Mouse (Mus musculus) kidney, embryonic 16.5 days (tissue): Measurements from ENCODE around the gene Zfp688. TPM values are rescaled to one million over a fixed set of nuclear protein-coding genes. Genes with fewer than 3 reads are reported as not detected.
A peak's percentile ranks its signal among the peaks of the same experiment; 100 is the strongest.
"Not testable (repeated sequence)": the region's sequence is repeated elsewhere in the genome, so short reads cannot be mapped to it uniquely, and the experiment has no call there.

Experiments
- ATAC-seq: fragments of 200-750 bp; cut with Nextera tagmentation; 2 replicates; pipeline ENCODE4 v1.8.0; 2017; ENCODE audit warnings: moderate TSS enrichment; ENCODE audit not compliant: low FRiP score, low TSS enrichment
- H3K27ac ChIP-seq: fragments of 300-500 bp; sonication (generic); 2 replicates; pipeline ENCODE4 v1.5.1; 2014; ENCODE audit warnings: low read length
- H3K27me3 ChIP-seq: fragments of 300-500 bp; sonication (generic); 2 replicates; pipeline ENCODE4 v1.6.1; 2014; ENCODE audit warnings: low read length, control low read depth, mixed read lengths; ENCODE audit not compliant: insufficient read depth
- H3K36me3 ChIP-seq: fragments of 300-500 bp; sonication (generic); 2 replicates; pipeline ENCODE4 v1.6.1; 2014; ENCODE audit warnings: low read length, control low read depth, mixed read lengths; ENCODE audit not compliant: insufficient read depth
- H3K4me1 ChIP-seq: fragments of 300-500 bp; sonication (generic); 2 replicates; pipeline ENCODE4 v1.6.1; 2014; ENCODE audit warnings: low read length, control low read depth, mixed read lengths; ENCODE audit not compliant: insufficient read depth
- H3K4me2 ChIP-seq: fragments of 300-500 bp; sonication (generic); replicated peaks from 2 replicates; pipeline ENCODE4 v1.6.1; 2014; ENCODE audit warnings: low read depth, low read length
- H3K4me3 ChIP-seq: fragments of 300-500 bp; sonication (generic); 2 replicates; pipeline ENCODE4 v1.5.1; 2014; ENCODE audit warnings: mild to moderate bottlenecking, low read length
- H3K9ac ChIP-seq: fragments of 300-500 bp; sonication (generic); replicated peaks from 2 replicates; pipeline ENCODE4 v1.6.1; 2014; ENCODE audit warnings: low read length
- H3K9me3 ChIP-seq: fragments of 300-500 bp; sonication (generic); 2 replicates; pipeline ENCODE4 v1.6.1; 2016; ENCODE audit warnings: low read length, control low read depth
- WGBS: fragments of 180-500 bp; shearing (Covaris S2); extraction: QIAGEN DNeasy Blood & Tissue Kit; methylation state at CpG from one replicate; pipeline ENCODE4 v1.1.7; 2014; 5-methylcytosine and 5-hydroxymethylcytosine counted together
- polyA plus RNA-seq: library from polyadenylated mRNA; unstranded; fragments of >200 nt; fragmentation: Nextera tagmentation; extraction: Ambion mirVana; gene quantifications from 2 replicates; pipeline ENCODE4 v1.2.1, GENCODE M21; 2015

The Zfp688 gene
- polyA plus RNA-seq, 1 experiment from 2014 or later = 32.0 TPM

- Histone ChIP-seq H3K9me3 (peaks cover 10% of the 10 kb centered on the region), H3K36me3 (peaks cover 41% of the 10 kb centered on the region)
- not testable (repeated sequence) for H3K4me3 ChIP-seq, ATAC-seq, H3K4me2 ChIP-seq, H3K4me1 ChIP-seq, H3K27ac ChIP-seq, H3K27me3 ChIP-seq, H3K9ac ChIP-seq
- 86% methylated on average over 3 of the region's 3 CpGs for WGBS
Measured at GRCm38 (mm10) chr7:127458371-127459122, 36.7 kb upstream of the Zfp688 start.

GRCm38 (mm10) chr7:127454905-127455304, 33.0 kb upstream of the Zfp688 start:
- Histone ChIP-seq H3K4me3 (no peak overlapping the region), H3K9me3 (peaks cover 10% of the 10 kb centered on the region), H3K27me3 (no peaks in the 10 kb centered on the region), H3K36me3 (peaks cover 26% of the 10 kb centered on the region), H3K4me2 (no peak overlapping the region), H3K4me1 (peaks cover 21% of the 10 kb centered on the region), H3K9ac (no peak overlapping the region), H3K27ac (no peak overlapping the region)
- WGBS = 87% methylated on average over 7 of the region's 7 CpGs
- ATAC-seq = no peak

DNA sequence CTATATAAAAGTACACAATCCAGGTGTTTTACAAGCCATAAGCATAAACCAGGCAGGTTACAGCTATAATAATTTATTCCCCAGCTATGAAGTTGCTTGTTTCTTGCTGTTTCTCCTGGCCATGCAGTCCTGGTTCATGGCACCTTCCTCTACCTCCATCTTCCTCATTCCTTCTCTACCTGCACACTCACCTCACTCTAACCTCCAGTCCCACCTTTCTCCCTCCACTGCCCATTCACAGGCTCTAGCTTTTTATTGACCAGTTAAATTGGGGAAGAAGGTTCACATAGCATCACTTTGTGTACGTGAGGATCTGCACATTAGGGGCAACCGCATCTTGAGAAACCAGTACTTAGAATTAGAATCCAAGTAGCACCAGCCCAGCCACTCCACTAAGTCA, 31.2 kb upstream of the Zfp688 start:
- Histone ChIP-seq H3K4me2 (no peak overlapping the region), H3K4me3 (no peak overlapping the region), H3K9me3 (peaks cover 10% of the 10 kb centered on the region), H3K9ac (no peak overlapping the region), H3K36me3 (peaks cover 18% of the 10 kb centered on the region), H3K27me3 (no peaks in the 10 kb centered on the region), H3K27ac (no peak overlapping the region), H3K4me1 (peaks cover 27% of the 10 kb centered on the region)
- WGBS = 93% methylated on average over 2 of the region's 2 CpGs
- ATAC-seq = no peak

GRCm38 (mm10) chr7:127449966-127450365, 28.1 kb upstream of the Zfp688 start:
- peaks cover 14% of the 10 kb centered on the region for H3K36me3 ChIP-seq
- no peaks in the 10 kb centered on the region for H3K27me3 ChIP-seq
- WGBS = 72% methylated on average over 7 of the region's 7 CpGs
- H3K27ac ChIP-seq = no peak overlapping the region
- no peaks in the 10 kb centered on the region for H3K9me3 ChIP-seq
- ATAC-seq = no peak
- peaks cover 33% of the 10 kb centered on the region for H3K4me1 ChIP-seq
- peak overlapping the region; percentile 67 for H3K9ac ChIP-seq
- H3K4me3 ChIP-seq = peak overlapping the region; percentile 98
- peak overlapping the region; percentile 91 for H3K4me2 ChIP-seq

DNA sequence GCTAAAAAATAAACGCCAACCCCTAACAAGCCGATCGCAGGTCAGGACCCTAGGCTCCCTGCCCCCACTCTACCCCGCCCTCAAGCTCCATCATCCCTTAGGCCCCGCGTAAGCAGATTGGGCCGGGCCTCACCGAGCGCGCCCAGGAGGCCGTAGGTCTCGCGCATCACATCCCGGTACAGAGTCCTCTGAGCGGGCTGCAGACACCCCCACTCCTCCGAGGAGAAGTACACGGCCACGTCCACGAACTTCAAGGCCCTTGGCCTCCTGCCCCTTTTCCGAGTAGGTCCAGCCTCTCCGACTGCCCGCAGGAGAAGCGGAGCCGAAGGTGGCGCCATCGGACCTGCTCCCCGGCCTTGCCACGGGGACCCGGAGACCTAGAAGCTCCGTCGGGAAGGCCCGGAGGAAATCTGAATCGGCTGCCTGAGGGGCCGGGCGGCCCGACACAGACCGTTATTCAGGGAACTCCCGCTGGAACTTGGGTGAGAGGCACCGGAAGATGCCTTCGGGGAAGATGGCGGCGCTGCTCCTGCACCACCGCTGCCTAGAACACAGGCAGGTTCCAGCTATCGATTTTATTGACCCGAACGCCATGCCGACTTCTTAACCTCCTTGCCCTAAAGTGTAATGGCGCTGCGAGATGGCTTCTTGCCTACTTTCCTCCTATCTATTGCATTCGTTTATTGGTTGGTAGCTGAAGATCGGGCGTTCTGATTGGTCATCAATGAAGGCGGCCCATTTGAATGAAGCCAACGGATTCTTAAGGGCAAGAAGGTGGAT, 26.8 kb upstream of the Zfp688 start, which contains the start of gene Zfp689:
TSS of gene Zfp689 (minus strand) at position 638 of the 780 bp plus-strand sequence.
- Histone ChIP-seq H3K4me3 (peak within 1 kb of the TSS; percentile 98), H3K27me3 (no peaks in the 10 kb centered on the region), H3K9me3 (no peaks in the 10 kb centered on the region), H3K4me2 (peak within 1 kb of the TSS; percentile 91), H3K27ac (peak within 1 kb of the TSS; percentile 96), H3K4me1 (peaks cover 33% of the 10 kb centered on the region), H3K9ac (peak within 1 kb of the TSS; percentile 96), H3K36me3 (peaks cover 25% of the 10 kb centered on the region)
- WGBS = under 1% methylated on average over 54 of the region's 54 CpGs
- ATAC-seq = peak; percentile 92

DNA sequence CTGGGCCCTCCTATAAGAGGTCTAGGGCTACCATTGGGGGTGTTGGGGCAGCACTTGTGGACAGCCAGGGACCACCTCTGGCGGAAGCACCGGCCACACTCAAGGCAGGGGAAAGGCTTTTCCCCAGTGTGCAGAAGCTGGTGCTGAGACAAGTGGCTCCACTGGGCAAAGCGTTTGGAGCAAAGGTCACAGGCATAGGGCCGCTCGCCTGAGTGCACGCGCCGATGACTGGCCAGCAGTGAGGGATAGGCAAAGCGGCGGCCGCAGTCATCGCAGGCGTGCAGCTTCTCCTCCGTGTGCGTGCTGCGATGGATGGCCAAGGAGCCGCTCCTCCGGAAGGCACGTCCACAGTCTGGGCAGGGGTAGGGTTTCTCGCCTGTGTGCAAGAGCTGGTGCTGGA, 22.1 kb upstream of the Zfp688 start:
- no peak overlapping the region for H3K4me2 ChIP-seq
- peaks cover 39% of the 10 kb centered on the region for H3K36me3 ChIP-seq

DNA sequence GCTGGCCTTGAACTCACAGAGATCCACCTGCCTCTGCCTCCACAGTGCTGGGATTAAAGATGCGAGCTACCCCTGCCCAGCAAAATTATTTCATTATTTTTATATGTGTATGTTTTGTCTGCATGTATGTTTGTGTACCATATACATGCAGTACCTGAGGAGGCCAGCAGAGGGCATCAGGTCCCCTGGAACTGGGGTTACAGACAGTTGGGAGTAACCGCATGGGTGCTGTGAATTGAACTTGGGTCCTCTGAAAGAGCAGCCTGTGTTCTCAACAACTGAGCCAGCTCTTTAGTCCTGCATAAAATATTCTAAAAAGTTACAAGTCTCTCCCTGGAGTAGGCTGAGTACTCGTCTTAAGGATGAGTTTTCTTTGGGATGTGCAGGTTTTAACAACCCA, 15.9 kb upstream of the Zfp688 start:
- H3K36me3 ChIP-seq = peaks cover 8% of the 10 kb centered on the region
- no peak overlapping the region for H3K4me3 ChIP-seq
- no peak overlapping the region for H3K27ac ChIP-seq
- H3K9ac ChIP-seq = no peak overlapping the region
- H3K27me3 ChIP-seq = no peaks in the 10 kb centered on the region
- no peaks in the 10 kb centered on the region for H3K4me1 ChIP-seq
- no peaks in the 10 kb centered on the region; the same call in 1 of the 2 replicates for H3K9me3 ChIP-seq
- no peak for ATAC-seq
- no peak overlapping the region for H3K4me2 ChIP-seq
- WGBS = 88% methylated on average over 3 of the region's 3 CpGs

More for the DNA sequence above, 22.1 kb upstream of the Zfp688 start:
- Histone ChIP-seq H3K4me3 (no peak overlapping the region), H3K9ac (no peak overlapping the region), H3K9me3 (no peaks in the 10 kb centered on the region), H3K27me3 (no peaks in the 10 kb centered on the region), H3K4me1 (0 out of 2 replicates have a peak, but pooled peaks cover 6% of the 10 kb centered on the region), H3K27ac (no peak overlapping the region)
- WGBS = 92% methylated on average over 20 of the region's 20 CpGs
- ATAC-seq = no peak

DNA sequence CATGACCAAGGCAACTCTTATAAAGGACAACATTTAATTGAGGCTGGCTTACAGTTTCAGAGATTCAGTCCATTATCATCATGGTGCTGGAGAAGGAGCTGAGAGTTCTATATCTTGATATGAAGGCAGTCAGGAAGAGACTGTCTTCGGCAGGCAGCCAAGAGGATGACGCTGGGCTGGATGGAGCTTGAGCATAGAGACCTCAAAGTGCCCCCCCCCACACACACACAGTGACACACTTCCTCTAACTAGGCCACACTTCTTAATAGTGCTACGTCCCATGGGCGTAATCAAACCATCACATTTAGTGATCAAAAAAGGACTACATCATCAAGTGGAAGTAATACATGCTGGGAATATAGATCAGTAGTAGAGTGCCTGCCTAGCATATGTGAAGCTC, 13.3 kb upstream of the Zfp688 start:
- Histone ChIP-seq H3K4me2 (no peak overlapping the region), H3K4me1 (no peaks in the 10 kb centered on the region), H3K36me3 (no peaks in the 10 kb centered on the region), H3K27me3 (no peaks in the 10 kb centered on the region), H3K4me3 (no peak overlapping the region), H3K27ac (no peak overlapping the region), H3K9me3 (no peaks in the 10 kb centered on the region; the same call in 1 of the 2 replicates), H3K9ac (no peak overlapping the region)
- WGBS = 88% methylated on average over 4 of the region's 4 CpGs
- ATAC-seq = no peak

DNA sequence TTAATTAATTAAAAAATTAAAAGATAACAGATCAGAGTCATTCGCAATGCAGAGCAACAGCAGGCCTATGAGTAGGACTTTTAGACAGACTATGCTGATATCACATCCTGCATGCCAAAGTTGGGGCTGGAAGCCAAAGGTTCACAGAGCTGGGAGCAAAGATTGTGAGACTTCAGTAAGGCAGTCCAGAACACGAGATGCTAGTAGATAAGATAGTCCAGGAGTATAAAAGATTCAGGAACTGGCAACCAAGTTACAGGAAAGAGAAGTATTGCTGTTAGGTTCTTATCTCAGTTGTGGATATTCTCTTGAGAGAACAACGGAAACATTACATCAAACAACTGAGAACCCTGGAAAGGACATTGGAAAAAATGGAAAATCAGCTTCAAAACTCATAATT, 4.5 kb upstream of the Zfp688 start:
- Histone ChIP-seq H3K27ac (no peak overlapping the region), H3K9ac (no peak overlapping the region), H3K36me3 (no peaks in the 10 kb centered on the region), H3K4me2 (no peak overlapping the region), H3K4me3 (no peak overlapping the region), H3K27me3 (peaks cover 6% of the 10 kb centered on the region; the same call in 1 of the 2 replicates), H3K4me1 (peaks cover 4% of the 10 kb centered on the region), H3K9me3 (no peaks in the 10 kb centered on the region)
- WGBS = 67% methylated on average over 3 of the region's 3 CpGs
- no peak for ATAC-seq

GRCm38 (mm10) chr7:127425911-127426310, 4.0 kb upstream of the Zfp688 start:
- WGBS = 80% methylated on average over 2 of the region's 2 CpGs
- H3K9ac ChIP-seq = no peak overlapping the region
- H3K9me3 ChIP-seq = no peaks in the 10 kb centered on the region
- H3K27ac ChIP-seq = no peak overlapping the region
- no peak overlapping the region for H3K4me3 ChIP-seq
- no peak overlapping the region for H3K4me2 ChIP-seq
- H3K27me3 ChIP-seq = peaks cover 6% of the 10 kb centered on the region; the same call in 1 of the 2 replicates
- ATAC-seq = no peak
- peaks cover 9% of the 10 kb centered on the region for H3K4me1 ChIP-seq
- H3K36me3 ChIP-seq = no peaks in the 10 kb centered on the region
